Mouse (Mus musculus) CH12.LX (cell line): Measurements from ENCODE around the gene Tectb. TPM values are rescaled to one million over a fixed set of nuclear protein-coding genes. Genes with fewer than 3 reads are reported as not detected.

Source experiments
- DNase-seq: peaks from one replicate; pipeline ENCODE4 v3.0.0-alpha.2; 2013; ENCODE audit errors: extremely low read depth
- H3K27ac ChIP-seq: 2 replicates; pipeline ENCODE4 v1.5.1; 2012; ENCODE audit warnings: low read depth, mild to moderate bottlenecking, control low read depth, moderate library complexity; ENCODE audit not compliant: insufficient read depth
- H3K27me3 ChIP-seq: replicated peaks from 2 replicates; pipeline ENCODE3; 2012; ENCODE audit warnings: inconsistent platforms
- H3K36me3 ChIP-seq, 2 experiments: replicated peaks in 1 of 2; 2 replicates each; pipeline versions ENCODE3 to v1.6.1; 2012; ENCODE audit warnings: inconsistent platforms in 1 of 2, low read length in 1 of 2, mild to moderate bottlenecking in 1 of 2, mixed read lengths in 1 of 2, moderate library complexity in 1 of 2; ENCODE audit not compliant: control insufficient read depth in 1 of 2, insufficient read depth in 1 of 2
- H3K4me1 ChIP-seq, 2 experiments: 2 replicates each; pipeline ENCODE4 v1.6.1; 2012; ENCODE audit warnings: inconsistent platforms in 1 of 2, moderate library complexity in 1 of 2; ENCODE audit not compliant: insufficient read depth in 2 of 2, control insufficient read depth in 1 of 2
- H3K4me2 ChIP-seq: 2 replicates; pipeline ENCODE4 v1.6.1; 2012; ENCODE audit warnings: low read depth, mild to moderate bottlenecking, control low read depth; ENCODE audit not compliant: poor library complexity, insufficient read depth, severe bottlenecking
- H3K4me3 ChIP-seq, 3 experiments: fragments of 150-350 bp in 1 of 3; sonication (generic) in 1 of 3; replicated peaks in 1 of 3; 2 replicates each; pipeline versions ENCODE3 to v1.5.1; 2011 to 2012; ENCODE audit warnings: low read depth in 2 of 3, low read length in 2 of 3, mild to moderate bottlenecking in 2 of 3, moderate library complexity in 2 of 3, control low read depth in 1 of 3, improper control_type of control experiment in 1 of 3, inconsistent platforms in 1 of 3, mixed read lengths in 1 of 3; ENCODE audit not compliant: poor library complexity in 1 of 3
- H3K79me2 ChIP-seq: replicated peaks from 2 replicates; pipeline ENCODE4 v1.6.1; 2012; ENCODE audit warnings: mild to moderate bottlenecking, moderate library complexity; ENCODE audit not compliant: control insufficient read depth, poor library complexity, insufficient read depth, severe bottlenecking; ENCODE audit errors: extremely low read depth
- H3K9ac ChIP-seq: 2 replicates; pipeline ENCODE4 v1.6.1; 2012; ENCODE audit warnings: low read depth, mild to moderate bottlenecking, control low read depth, moderate library complexity; ENCODE audit not compliant: insufficient read depth
- H3K9me3 ChIP-seq: replicated peaks from 2 replicates; pipeline ENCODE3; 2012; ENCODE audit warnings: low read length, inconsistent platforms, mixed read lengths
- CTCF ChIP-seq, 2 experiments: IDR thresholded peaks in 1 of 2; conservative IDR thresholded peaks in 1 of 2; 2 replicates each; pipeline ENCODE4 v1.5.1; 2011 to 2012; ENCODE audit warnings: low read depth in 2 of 2, low read length in 2 of 2, improper control_type of control experiment in 1 of 2, inconsistent platforms in 1 of 2, mild to moderate bottlenecking in 1 of 2, moderate library complexity in 1 of 2
- E2F4 ChIP-seq: IDR thresholded peaks from 2 replicates; pipeline ENCODE4 v1.6.1; 2011; ENCODE audit warnings: low read depth, low read length, improper control_type of control experiment; ENCODE audit not compliant: insufficient replicate concordance
- ELF1 ChIP-seq: IDR thresholded peaks from 2 replicates; pipeline ENCODE4 v1.6.1; 2014; ENCODE audit warnings: low read depth, mild to moderate bottlenecking, inconsistent platforms, low read length, improper control_type of control experiment
- ETS1 ChIP-seq: conservative IDR thresholded peaks from 2 replicates; pipeline ENCODE4 v1.6.1; 2012; ENCODE audit warnings: low read depth, mild to moderate bottlenecking, inconsistent platforms, low read length, improper control_type of control experiment, moderate library complexity
- GABPA ChIP-seq: IDR thresholded peaks from 2 replicates; pipeline ENCODE4 v1.6.1; 2012; ENCODE audit warnings: low read depth, low read length, improper control_type of control experiment, inconsistent platforms; ENCODE audit not compliant: insufficient replicate concordance
- HCFC1 ChIP-seq: IDR thresholded peaks from 2 replicates; pipeline ENCODE4 v1.6.1; 2012; ENCODE audit warnings: low read depth, mild to moderate bottlenecking, inconsistent platforms, low read length, improper control_type of control experiment
- JUN ChIP-seq: IDR thresholded peaks from 2 replicates; pipeline ENCODE4 v1.6.1; 2011; ENCODE audit warnings: low read depth, mild to moderate bottlenecking, low read length, improper control_type of control experiment, moderate library complexity; ENCODE audit not compliant: insufficient read depth
- MAZ ChIP-seq: IDR thresholded peaks from 2 replicates; pipeline ENCODE4 v1.6.1; 2012; ENCODE audit warnings: low read depth, mild to moderate bottlenecking, inconsistent platforms, low read length, improper control_type of control experiment, moderate library complexity
- MYC ChIP-seq: IDR thresholded peaks from 2 replicates; pipeline ENCODE4 v1.6.1; 2011; ENCODE audit warnings: low read depth, mild to moderate bottlenecking, improper control_type of control experiment, low read length
- NELFE ChIP-seq: IDR thresholded peaks from 2 replicates; pipeline ENCODE4 v1.6.1; 2011; ENCODE audit warnings: low read depth, low read length, improper control_type of control experiment
- PAX5 ChIP-seq: IDR thresholded peaks from 2 replicates; pipeline ENCODE4 v1.6.1; 2012; ENCODE audit warnings: low read length, inconsistent platforms, mixed read lengths
- POLR2AphosphoS2 ChIP-seq: IDR thresholded peaks from 2 replicates; pipeline ENCODE4 v1.6.1; 2011; ENCODE audit warnings: low read depth, low read length, improper control_type of control experiment
- UBTF ChIP-seq: IDR thresholded peaks from 2 replicates; pipeline ENCODE4 v1.6.1; 2012; ENCODE audit warnings: low read depth, mild to moderate bottlenecking, inconsistent platforms, low read length, improper control_type of control experiment, moderate library complexity
- USF2 ChIP-seq: conservative IDR thresholded peaks from 2 replicates; pipeline ENCODE4 v1.6.1; 2011; ENCODE audit warnings: low read depth, low read length, improper control_type of control experiment
- ZMIZ1 ChIP-seq: IDR thresholded peaks from 2 replicates; pipeline ENCODE4 v1.6.1; 2012; ENCODE audit warnings: low read depth, mild to moderate bottlenecking, inconsistent platforms, low read length, improper control_type of control experiment
- dilution Hi-C: fragments of 300-500 bp; cut with MboI; formaldehyde crosslinking; loops from 2 replicates; pipeline ENCODE4 v1.14.3; 2020; ENCODE audit warnings: low sequenced_read_pairs; ENCODE audit not compliant: extremely low pct_unique_long_range_greater_than_20kb, extremely low pct_ligation_motif_present
- in situ Hi-C: fragments of 300-500 bp; cut with MboI; formaldehyde crosslinking; loops from 3 replicates; pipeline ENCODE4 v1.14.3; 2019; ENCODE audit warnings: low sequenced_read_pairs, low pct_ligation_motif_present, low pct_unique_long_range_greater_than_20kb, mixed read lengths
- polyA plus RNA-seq: library from polyadenylated mRNA; unstranded; fragments of >175 nt; gene quantifications from 2 replicates; pipeline ENCODE4 v1.2.1, GENCODE M21; 2012; ENCODE audit warnings: low read depth; ENCODE audit not compliant: insufficient read length
- total RNA-seq, 2 experiments: library from RNA; depleted of rRNA; stranded (reverse); fragments of 300-350 nt in 1 of 2; fragments of >200 nt in 1 of 2; gene quantifications; 2 replicates each; pipeline ENCODE4 v1.2.3; 2012 to 2014

Tectb gene
- total and polyA plus RNA-seq, 3 experiments = not detected

DNA sequence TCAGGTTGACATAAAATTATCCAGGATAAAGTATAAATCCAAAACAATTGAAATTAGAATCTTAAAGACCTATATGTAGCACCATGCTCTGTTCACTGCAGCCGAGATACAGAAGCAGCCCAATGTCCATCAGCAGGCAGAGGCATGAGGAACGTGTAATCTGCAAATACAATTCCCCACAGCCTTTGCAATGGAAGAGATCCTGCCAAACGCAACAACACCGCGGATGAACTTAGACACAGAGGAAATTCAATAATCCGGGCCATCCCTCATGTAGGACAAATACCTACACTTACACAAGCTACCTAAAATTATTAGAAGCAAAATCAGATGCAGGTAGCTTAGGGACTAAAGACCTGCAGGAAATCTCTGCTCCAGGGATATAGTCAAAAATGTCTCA is 27.6 kb upstream of the Tectb start:
- dilution Hi-C loops = no loop called here
- H3K27me3 ChIP-seq = no peaks in the 10 kb centered on the region
- in situ Hi-C loops = no loop called here
- no peak overlapping the region for H3K4me2 ChIP-seq
- no peak overlapping the region for H3K4me3 ChIP-seq
- no peak overlapping the region for H3K9ac ChIP-seq
- H3K27ac ChIP-seq = no peak overlapping the region
- TF ChIP-seq GABPA (no peak), MAZ (no peak), POLR2AphosphoS2 (no peak), MYC (no peak), NELFE (no peak), E2F4 (no peak), ZMIZ1 (no peak), UBTF (no peak)
- TF ChIP-seq, all 38 proteins: peak for 0
- H3K79me2 ChIP-seq = no peaks in the 10 kb centered on the region
- no peaks in the 10 kb centered on the region for H3K4me1 ChIP-seq
- H3K9me3 ChIP-seq = peaks cover 3% of the 10 kb centered on the region
- no peak for DNase-seq
- H3K36me3 ChIP-seq = no peaks in the 10 kb centered on the region

DNA sequence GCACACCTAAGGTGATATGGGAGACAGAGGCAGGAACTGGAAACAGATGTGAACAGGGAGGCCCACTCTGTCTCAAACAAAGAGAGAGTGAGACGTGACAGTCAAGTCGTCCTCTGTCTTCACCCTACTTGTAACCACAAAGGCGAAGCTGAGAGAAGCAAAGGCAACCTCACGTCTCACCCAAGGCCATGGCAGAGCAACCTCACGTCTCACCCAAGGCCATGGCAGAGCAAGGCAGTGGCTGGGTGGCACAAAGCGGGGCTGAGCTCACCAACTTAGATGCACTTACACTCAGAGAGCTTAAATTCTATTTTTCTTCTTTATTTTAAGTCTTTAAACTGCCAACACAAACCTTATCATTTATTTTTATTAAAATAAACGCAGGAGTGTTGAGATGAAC is 23.5 kb upstream of the Tectb start:
- Histone ChIP-seq H3K27me3 (no peaks in the 10 kb centered on the region), H3K4me2 (no peak overlapping the region), H3K36me3 (no peaks in the 10 kb centered on the region), H3K4me3 (no peak overlapping the region), H3K79me2 (no peaks in the 10 kb centered on the region), H3K4me1 (no peaks in the 10 kb centered on the region), H3K27ac (no peak overlapping the region), H3K9me3 (no peaks in the 10 kb centered on the region), H3K9ac (no peak overlapping the region)
- in situ Hi-C loops = no loop called here
- dilution Hi-C loops = no loop called here
- DNase-seq = no peak
- TF ChIP-seq NELFE (no peak), ELF1 (no peak), CTCF (conservative IDR thresholded peaks at IDR 0.05 in 1 of 2, IDR thresholded peaks at IDR 0.05 in 1 of 2; ENCODE audit: low read depth in 2 of 2, low read length in 2 of 2) (no peak), USF2 (no peak), ETS1 (no peak), HCFC1 (no peak), JUN (no peak), PAX5 (no peak), MAZ (no peak)
